Mouse (Mus musculus) cerebellum, adult (tissue): ENCODE measurements around the gene Ifi27l2a.
A peak's percentile ranks its signal among the peaks of the same experiment; 100 is the strongest.

Experiments
- ATAC-seq: cut with Nextera tagmentation; 2 replicates; pipeline ENCODE4 v1.9.2; 2017; ENCODE audit warnings: mild to moderate bottlenecking, moderate library complexity, mixed read lengths; ENCODE audit not compliant: insufficient number of reproducible peaks, low FRiP score, low TSS enrichment

Ifi27l2a gene

DNA sequence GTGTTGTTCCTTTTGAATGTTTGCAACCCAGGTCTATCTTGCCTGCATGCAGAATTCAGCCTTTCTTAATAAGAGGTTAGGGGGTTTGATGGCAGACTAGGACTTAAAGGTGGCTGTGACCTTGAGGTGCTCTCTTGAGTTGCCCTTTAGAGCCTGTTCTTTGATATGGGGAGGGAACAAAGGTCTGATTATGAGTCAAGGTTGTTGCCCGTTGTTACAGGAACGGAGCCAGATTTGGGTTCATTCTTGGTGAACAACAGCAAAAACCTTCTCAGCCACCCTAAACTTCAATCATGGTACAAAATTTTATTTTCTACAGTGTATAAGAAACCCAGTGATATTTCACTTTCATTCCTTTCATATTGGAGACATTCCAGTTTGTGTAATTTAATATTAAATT lies 10.1 kb downstream of the Ifi27l2a start:
- ATAC-seq, result no peak

DNA sequence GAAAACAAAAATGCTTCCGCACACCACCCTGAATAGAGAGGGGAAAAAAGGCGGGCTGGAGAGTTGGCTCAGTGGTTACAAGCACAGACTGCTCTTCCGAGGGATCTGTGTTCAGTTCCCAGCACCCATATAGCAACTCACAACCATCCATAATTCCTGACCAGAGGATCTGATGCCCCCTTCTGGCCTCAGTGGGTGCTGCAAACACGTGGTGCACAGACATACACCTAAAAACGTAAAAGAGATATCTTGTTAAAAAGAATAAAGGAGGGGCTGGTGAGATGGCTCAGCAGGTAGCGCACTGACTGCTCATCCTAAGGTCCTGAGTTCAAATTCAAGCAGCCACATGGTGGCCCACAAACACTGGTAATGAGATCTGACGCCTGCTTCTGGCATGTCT lies 16.8 kb downstream of the Ifi27l2a start:
- ATAC-seq, result no peak

DNA sequence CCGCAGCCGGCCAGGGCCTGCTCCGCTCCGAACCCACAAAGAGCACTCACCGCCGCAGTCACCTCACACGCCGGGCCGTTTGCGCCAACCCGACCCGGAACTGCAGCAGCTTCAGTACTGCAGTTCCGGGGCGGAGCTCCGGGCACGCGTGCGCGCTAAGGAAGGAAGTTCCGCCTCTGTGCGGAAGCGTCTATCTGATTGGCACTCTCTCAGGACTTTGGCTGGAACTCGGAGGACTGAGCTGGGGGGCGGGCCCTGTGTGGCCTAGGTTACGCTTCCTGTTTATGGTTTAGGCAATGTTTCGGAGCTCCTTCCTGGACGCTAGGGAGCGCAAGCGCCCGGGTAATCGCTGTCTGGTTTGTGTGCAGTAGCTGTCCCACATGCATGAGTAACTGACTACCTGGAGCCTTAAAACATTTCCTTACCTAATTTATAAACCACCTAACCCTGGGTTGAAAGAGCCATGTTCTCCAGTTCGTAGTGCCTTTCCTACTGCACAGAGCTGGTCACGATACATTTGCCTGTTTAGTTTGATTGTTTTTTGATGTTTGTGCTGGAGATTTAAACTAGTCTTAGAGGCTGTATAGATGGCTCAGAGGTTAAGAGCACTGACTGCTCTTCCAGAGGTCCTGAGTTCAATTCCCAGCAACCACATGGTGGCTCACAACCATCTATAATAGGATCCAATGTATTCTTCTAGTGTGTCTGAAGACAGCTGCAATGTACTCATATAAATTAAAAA lies 17.6 kb downstream of the Ifi27l2a start, which contains the start of gene Ddx24:
Gene Ddx24 (minus strand): TSS at position 102 of the 742 bp plus-strand sequence.
- ATAC-seq, result peak; percentile 99

DNA sequence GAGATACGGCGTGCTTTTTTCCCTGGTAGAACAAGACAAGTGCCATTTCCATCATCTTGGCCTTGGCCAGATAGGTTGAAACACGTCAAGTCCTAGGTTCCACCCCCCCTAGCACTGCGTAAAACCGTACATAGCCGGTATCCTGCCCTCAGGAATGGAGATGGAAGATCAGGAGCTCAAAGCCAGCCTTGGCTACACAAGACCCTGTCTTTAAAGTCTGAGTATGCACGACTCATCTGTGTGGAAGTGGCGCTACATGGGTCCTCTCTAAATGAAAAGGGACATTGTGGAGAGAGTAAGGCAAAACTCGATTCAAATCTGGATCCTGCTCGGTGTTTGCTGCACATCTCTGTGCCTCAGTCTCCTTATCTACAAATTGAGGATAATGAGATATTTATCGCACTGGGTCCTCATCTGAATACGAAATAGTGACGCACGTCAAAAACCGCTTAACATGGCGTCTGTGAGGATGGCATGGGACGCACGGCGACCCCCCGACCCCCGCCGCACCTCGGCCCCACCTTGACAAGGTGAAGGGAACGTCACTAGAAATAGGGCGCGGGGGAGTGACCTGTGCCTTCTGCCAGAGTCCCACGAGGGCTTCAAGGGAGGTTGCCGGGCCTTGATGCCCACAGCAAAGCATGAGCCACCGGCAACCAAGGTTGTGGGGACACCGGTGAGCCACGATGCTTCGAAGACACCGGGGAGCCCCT lies 18.3 kb downstream of the Ifi27l2a start:
- ATAC-seq, result no peak

DNA sequence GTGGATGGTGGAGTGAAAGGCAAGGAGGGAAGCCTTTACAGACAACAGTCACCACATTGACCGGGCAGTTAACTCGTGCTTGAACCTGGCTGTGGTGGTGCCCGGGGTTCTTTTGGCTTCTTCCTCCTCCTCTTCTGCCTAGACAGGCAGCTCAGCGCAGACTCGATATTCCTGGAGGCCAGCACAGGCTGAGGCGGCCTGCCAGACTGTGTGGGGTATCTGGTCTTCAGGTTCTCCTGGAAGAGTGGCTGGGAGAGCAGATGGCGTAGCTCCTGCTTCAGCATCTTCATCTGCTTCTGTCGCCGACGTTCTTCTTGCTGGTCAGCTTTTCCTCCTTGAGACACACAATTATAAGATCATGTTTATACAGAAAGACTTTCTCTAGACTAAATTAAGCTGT lies 35.3 kb downstream of the Ifi27l2a start:
- ATAC-seq, result 0 out of 2 replicates have a peak, but pooled peaks have one; percentile 45

DNA sequence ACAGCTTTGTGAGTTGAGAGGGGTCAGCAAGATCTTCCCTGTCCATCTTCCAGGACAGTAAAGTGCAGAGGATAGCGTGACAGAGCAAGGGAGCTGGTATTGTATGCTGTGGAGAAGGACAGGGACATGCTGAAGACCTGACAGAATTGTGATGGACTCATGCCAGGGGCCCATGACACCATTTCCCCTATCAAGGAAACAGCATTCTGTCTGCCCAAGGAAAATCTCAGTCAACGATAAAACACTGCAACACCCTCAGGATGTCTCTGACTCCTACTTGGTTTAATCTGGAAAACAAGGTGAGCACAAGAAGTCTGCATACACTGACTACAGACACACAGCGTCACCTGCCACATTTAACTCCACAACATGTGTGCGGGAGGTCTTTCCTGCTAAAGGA lies 35.8 kb downstream of the Ifi27l2a start, which contains the start of gene 9330161L09Rik:
Gene 9330161L09Rik (minus strand): TSS at position 101 of the 400 bp plus-strand sequence.
- no peak for ATAC-seq

DNA sequence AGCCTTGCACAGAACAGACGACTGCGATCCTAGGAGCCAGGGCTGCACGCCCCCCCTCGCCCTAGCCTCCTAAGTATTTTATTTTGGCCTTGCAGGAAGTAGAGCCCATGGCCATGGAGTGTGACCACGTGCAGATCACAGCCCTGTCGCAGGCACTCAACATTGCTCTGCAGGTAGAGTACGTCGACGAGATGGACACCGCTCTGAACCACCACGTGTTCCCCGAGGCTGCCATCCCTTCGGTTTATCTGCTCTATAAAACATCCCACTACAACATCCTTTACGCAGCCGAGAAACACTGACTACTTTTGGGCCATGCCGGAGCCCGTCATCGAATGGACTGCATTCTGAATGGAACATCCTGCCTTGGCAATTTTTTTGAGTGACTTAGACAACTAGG lies 39.3 kb downstream of the Ifi27l2a start:
- ATAC-seq, result no peak

DNA sequence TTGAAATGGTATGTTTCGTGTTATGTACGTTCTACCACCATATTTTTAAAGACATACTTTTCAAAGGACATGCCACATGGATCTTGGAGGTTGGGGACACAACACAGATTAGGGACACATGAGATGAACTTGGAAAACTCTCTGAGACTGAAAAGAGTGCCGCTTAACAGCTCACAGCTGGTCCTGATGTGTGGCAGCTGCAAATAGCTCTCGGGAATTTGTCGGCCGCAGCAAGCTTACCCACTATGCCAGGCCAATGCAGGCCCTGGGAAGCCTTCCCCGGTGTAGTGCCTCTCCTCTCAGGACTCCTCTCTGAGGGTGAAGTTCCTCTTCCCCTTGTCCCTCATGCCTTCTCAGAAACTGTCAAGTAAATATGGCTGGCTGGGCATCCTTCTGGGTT lies 46.7 kb downstream of the Ifi27l2a start:
- ATAC-seq, result no peak

DNA sequence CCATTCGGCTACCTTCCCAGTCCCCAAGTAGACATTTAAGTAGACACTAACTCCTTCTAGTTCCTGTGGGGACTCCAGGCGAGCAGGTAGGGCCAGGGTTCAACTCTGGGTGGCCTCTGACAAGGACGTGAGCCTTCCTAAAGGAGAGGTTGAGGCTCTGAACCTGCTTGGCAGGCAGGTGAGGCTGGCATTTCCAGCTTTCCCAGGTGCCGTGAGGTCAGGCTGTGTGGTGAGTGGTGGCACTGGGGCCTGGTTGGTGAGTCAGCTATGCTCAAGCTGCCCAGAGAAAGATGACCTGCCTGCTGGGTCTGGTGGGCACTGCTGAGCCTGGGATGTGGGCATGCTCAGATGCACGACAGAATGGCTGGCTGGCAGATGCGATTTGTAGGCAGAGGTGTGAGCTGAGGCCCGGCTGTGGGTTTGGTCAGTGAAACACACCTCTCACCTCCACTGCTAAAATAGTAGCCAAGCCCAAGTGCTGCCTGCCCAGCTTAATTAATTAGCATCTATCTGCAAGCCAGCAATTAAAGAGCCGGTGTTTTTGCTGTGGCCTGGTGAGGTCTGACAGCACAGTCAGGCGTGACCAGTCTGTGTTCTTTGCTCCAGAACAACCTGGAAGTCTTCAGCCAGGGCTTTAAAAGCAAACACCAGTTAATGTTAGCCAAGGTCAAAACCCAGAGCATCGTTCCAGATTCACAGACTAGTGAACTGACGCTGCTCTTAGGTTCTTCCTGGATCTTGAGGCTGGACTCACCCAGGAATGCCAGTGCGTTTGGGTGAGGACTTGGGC lies 47.8 kb downstream of the Ifi27l2a start:
- ATAC-seq, result no peak

DNA sequence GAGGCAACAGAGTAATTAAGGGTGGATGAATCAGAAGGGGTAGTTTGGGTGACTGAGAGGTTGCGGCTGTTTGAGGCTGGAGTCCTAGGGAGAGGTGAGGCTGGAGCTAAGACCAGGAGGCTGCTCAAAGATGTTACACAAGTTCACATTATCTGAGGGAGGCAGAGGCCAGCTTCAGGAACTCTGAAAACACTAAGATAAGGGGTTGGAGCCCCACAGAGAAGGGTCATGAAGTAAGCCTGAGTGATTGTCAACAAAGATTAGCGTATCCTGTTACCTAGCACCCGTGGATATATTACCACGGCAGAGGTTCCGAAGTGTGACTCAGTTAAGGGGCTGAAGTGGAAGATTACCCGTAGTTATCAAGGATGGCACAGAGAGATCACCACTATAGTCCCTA lies 50.0 kb downstream of the Ifi27l2a start:
- ATAC-seq, result no peak
